Mouse (Mus musculus): Measurements from ENCODE around the gene Memo1.

DNA sequence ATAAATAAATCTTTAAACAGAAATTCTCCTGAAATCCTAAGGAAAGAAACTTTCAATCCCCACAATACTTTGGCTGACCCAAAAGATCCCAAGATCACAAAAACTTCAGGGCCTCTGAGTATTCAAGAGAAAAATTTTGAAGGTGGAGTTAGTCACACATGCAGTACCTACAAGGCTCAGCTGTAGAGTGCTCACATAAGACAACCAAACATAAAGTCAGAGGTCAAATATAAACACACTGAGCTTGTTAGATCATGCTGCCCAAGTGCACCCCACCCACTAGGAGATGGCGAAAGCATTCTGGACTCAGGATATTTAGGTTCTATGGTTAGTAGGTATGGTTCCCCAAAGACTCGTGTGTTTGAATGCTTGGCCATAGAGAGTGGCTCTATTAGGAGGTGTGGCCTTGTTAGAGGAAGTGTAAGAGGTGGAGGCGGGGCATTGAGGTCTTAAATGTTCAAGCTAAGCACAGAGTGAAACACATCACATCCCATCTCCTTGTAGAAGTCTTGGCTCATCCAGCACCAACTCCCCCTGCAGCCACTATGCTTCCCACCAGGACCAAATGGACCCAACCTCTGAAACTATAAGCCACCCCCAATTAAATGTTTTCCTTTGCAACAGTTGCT is 67.1 kb downstream of the Memo1 start:
- TF ChIP-seq POLR2A (IDR thresholded peaks at IDR 0.05; ENCODE audit: control insufficient read depth in 1 of 2, insufficient read depth in 1 of 2, low read depth in 1 of 2, low read length in 2 of 2, poor library complexity in 1 of 2) (no peak), GATA1 (IDR thresholded peaks at IDR 0.05; ENCODE audit: low read depth, low read length) (no peak), EP300 (IDR thresholded peaks at IDR 0.05; ENCODE audit: low read depth in 1 of 2, low read length in 2 of 2) (no peak), MYB (IDR thresholded peaks at IDR 0.05; ENCODE audit: low read depth, low read length) (no peak), CTCF (IDR thresholded peaks at IDR 0.05 in 2 of 3, conservative IDR thresholded peaks at IDR 0.05 in 1 of 3; ENCODE audit: control insufficient read depth in 1 of 3, insufficient read depth in 1 of 3, low read depth in 2 of 3, low read length in 3 of 3, poor library complexity in 1 of 3, severe bottlenecking in 1 of 3) (no peak), KAT2A (conservative IDR thresholded peaks at IDR 0.05; ENCODE audit: low read depth, low read length) (no peak), RCOR1 (IDR thresholded peaks at IDR 0.05; ENCODE audit: low read depth, low read length) (no peak), MAFK (IDR thresholded peaks at IDR 0.05; ENCODE audit: borderline replicate concordance, low read depth, low read length) (no peak)
